Mouse (Mus musculus): ENCODE measurements around the gene Trappc4. TPM values are rescaled to one million over a fixed set of nuclear protein-coding genes. Genes with fewer than 3 reads are reported as not detected.
A peak's percentile ranks its signal among the peaks of the same experiment; 100 is the strongest.
"Not testable (repeated sequence)": the region's sequence is repeated elsewhere in the genome, so short reads cannot be mapped to it uniquely, and the experiment has no call there.

The Trappc4 gene
- total RNA-seq (2022), result 100 to 1,000 TPM in 2 of 4 experiments, 10 to 100 TPM in 2; 86.0 to 116 (median 98.3) TPM

GRCm38 (mm10) chr9:44406906-44407751, at the start of gene Trappc4, which contains the start of gene Rps25:
Gene Trappc4 (minus strand): TSS chr9:44407600.
Gene Rps25 (plus strand): TSS chr9:44407139.
- peak; percentile 87 for DNase-seq

DNA sequence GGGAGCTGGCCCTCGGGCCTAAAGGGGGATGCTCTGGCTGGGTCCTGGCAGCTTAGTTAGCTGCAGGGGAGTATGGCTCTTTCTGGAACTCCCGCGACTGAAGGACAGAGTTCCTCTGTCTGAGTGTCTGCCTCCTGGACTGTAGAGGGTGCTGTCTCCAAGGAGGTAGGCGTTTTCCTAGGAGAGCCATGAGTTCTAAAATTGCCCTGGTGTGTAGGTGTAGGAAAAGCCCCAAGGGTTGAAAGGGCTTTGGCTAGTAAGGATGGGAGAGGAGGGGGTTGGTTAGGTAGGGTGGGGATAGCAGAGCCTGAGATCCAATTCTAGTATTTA, 47.5 kb upstream of the Trappc4 start, which contains the start of gene Upk2:
Upk2 (minus strand) TSS at position 86 of the 330 bp plus-strand sequence.
- DNase-seq, result no peak

- peak; percentile 58 for DNase-seq
Observed at GRCm38 (mm10) chr9:44454132-44454890, 46.9 kb upstream of the Trappc4 start.

DNA sequence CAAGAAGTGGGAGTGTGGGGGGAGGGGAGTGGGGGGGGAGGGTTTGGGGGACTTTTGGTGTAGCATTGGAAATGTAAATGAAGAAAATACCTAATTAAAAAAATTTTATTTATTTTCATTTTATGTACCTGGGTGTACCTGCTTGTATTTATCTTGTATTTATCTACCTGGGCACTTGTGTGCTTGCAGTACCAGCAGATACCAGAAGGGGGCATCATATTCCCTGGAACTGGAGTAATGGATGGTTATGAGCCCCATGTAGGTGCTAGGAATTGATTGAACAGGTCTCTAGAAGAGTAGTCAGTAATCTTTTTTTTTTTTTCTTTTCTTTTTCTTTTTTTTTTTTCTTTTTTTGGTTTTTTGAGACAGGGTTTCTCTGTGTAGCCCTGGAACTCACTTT, 43.0 kb upstream of the Trappc4 start:
- no peak for DNase-seq

DNA sequence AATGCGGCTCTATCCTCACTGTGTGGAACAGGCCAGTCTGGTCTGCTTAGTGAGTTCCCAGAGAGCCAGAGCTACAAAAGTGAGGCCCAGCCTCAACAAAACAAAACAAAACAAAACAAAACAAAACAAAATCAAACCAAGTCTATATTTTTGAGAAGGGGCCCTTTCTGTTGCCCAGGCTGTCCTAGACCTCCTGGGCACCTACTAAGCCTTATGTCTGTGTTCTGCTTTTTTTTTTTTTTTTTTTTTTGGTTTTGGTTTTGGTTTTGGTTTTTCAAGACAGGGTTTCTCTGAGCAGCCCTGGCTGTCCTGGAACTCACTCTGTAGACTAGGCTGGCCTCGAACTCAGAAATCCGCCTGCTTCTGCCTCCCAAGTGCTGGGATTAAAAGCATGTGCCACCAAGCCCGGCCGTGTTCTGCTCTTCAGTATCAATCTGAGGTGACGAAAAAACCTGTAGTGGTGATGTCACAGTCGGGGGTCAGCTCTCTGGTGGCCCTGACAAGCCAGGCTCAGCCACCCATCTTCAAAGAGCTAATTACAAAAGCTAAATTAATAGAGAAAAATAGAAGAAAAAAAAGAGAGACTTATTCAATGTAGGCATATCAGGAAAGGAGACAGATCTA, 37.1 kb upstream of the Trappc4 start:
- DNase-seq, result not testable (repeated sequence)

GRCm38 (mm10) chr9:44440961-44441360, 33.6 kb upstream of the Trappc4 start, which contains the start of gene Foxr1:
Gene Foxr1 (minus strand): TSS chr9:44441136.
- DNase-seq, result no peak

- no peak for DNase-seq
Observed at GRCm38 (mm10) chr9:44435747-44436146, 28.3 kb upstream of the Trappc4 start.

DNA sequence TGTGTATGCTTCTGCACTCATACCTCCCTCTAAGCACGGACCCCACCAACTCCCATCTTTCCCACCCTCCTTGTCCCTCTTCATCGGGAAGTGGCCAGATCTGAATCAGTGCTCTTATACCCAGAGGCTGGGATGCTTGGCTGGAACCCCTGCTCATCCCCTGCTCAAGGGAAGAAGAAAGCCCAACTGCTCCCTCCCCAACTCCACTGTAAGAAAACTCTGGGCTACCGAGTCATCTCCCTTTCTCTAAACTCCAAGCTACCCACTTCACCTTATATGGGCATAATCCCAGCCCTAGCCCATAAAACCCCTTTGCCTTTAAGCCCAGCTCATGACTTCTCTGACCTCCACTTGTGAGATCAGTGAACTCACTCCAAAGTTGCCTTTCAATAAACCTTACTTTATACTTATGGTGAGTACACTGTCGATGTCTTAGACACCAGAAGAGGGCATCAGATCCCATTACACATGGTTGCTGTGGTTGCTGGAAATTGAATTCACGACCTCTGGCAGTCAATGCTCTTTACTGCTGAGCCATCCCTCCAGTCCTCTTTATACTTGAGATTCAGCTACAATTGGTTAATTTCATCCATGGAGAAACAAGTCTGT, 25.3 kb upstream of the Trappc4 start:
- no peak for DNase-seq

DNA sequence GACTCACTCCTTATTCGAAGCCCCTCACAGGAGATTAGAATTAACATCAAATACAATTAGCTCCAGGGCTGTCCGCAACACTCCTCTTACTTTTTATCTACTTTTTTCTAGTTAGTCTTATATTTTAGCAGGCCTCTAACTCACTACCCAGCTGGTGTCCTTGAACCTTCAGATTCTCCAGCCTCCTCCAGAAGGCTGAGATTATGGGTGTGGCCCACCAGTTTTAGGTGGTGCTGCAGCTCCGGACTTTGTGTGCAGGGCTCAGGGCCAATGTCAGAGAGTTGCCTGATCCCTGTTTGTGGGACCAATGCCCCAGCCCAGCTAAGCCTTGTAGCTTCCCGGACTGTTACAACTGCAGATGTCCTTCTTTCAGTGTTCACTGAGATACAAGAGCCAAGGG, 16.2 kb upstream of the Trappc4 start:
- DNase-seq, result no peak

- DNase-seq, result no peak
Observed at GRCm38 (mm10) chr9:44420280-44420898, 13.0 kb upstream of the Trappc4 start.

GRCm38 (mm10) chr9:44419730-44420129, 12.3 kb upstream of the Trappc4 start:
- DNase-seq, result not testable (repeated sequence)

- DNase-seq, result no peak
Observed at GRCm38 (mm10) chr9:44418519-44419385, 11.4 kb upstream of the Trappc4 start, which contains the start of gene Ccdc84. Gene Ccdc84 (minus strand): TSS chr9:44418569.

GRCm38 (mm10) chr9:44417892-44418363, 10.5 kb upstream of the Trappc4 start:
- DNase-seq, result peak; percentile 91

DNA sequence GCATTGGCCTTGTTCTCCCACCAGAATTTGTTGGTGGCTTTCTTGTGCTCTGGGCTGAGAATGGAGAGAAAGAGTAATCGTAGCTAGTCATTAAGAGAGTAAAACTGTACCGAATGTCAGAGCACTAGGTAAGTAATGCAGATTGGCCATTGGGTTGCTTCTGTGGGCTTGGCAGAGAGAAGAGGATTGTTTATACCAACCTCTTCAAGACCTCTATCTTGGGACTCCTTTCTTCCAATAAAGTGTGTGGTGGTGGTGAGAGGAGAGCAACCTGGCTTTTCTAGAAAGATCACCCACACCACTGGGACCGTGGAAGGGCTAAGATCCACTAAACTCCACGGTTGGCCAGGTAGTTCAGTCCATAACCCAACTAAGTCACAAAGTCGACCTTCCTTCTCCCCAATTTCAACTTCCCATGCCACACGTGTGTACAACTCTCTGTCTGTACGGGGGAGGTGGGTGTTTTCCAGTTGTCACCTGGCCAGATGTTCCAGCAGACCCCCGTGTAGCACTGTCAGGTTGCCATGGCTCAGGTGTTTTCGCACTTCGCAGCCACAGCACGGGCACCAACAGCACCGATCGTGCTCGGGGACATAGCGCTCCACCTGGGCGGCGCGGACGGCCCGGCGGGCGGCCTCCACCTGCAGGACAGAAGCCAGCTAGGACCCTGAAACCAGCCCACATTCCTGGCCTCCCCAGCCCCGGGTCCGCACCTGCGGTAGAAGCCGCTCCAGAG, 9.9 kb upstream of the Trappc4 start:
- no peak for DNase-seq

DNA sequence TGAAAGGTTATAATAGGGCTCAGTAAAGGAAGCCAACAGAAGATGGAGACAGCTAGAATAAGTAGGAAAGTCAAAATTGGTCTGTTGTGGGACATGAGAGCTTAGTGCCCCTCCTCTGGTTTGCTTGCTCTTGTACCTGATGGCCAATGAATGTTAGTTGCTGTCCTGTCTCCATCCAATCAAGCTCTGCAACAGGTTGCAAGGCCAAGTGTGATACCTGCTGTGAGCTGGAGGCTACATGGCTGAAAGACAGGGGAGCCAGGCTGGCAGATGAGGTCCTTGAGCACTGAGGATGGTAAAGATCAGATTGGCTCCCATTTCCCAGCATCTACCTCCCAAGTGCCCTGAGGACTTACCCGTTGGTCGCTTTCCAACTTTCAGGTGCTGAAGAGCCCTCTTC, 5.4 kb upstream of the Trappc4 start:
- DNase-seq, result no peak

DNA sequence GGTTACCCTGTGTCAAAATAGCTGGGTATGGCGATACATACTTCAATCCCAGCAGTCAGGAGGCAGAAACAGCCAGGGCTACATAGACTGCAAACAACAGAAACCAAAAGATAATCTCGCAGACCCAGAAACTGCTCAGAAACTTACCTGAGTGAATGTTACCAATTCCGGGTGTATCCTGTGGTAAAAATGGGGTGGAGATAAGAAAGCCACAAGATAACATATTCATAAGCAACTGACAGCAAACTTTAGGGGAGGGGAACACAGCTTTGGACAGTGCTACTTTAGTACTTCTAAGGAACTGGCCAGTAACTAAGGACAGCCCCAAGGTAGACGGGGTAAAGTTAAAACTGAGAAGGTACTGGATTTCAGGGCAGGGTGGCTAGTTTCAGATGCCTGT, 4.9 kb upstream of the Trappc4 start:
- no peak for DNase-seq

GRCm38 (mm10) chr9:44411601-44412130, 4.3 kb upstream of the Trappc4 start:
- no peak for DNase-seq

DNA sequence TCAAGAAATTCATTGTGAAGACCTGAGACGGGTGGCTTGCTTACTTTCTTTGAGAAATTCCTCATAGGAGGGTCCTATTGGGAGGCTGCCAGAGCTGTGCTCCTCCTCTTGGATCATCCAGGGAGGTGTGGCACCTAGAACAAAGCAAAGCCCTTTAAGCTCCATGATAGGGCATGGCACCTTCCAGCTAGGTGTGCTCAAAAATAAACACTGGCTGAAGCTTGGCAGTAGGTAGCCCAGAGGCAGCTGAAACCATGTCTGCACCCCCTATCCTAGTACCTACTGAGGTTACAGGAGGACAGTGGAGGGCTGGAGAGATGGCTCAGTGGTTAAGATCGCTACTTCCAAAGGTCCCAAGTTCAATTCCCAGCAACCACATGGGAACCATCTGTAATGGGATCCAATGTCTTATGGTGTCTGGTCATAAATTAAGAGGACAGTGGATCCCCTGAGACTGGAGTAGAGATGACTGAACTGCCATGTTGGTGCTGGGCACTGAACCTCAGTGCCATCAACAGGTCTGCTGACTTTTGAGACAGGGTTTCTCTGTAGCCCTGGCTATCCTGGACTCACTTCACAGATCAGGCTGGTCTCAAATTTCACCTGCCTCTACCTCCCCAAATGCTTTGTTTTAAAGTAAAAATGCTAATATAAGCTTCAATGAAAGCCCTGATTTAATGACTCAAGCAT, 3.4 kb upstream of the Trappc4 start:
- no peak for DNase-seq

GRCm38 (mm10) chr9:44408693-44409092, 1.3 kb upstream of the Trappc4 start:
- not testable (repeated sequence) for DNase-seq
